Mouse (Mus musculus) heart, postnatal 0 days (tissue): Measurements from ENCODE around the gene Ccl22. TPM values are rescaled to one million over a fixed set of nuclear protein-coding genes. Genes with fewer than 3 reads are reported as not detected.

ENCODE experiments used
- ATAC-seq: fragments of 200-750 bp; cut with Nextera tagmentation; 2 replicates; pipeline ENCODE4 v1.8.0; 2017; ENCODE audit warnings: low read depth, moderate number of reproducible peaks, moderate library complexity; ENCODE audit not compliant: insufficient read depth
- DNase-seq: peaks from one replicate; pipeline ENCODE4 v3.0.0-alpha.2; 2016; ENCODE audit warnings: low spot score
- H3K27ac ChIP-seq: fragments of 300-500 bp; sonication (generic); 2 replicates; pipeline ENCODE4 v1.5.1; 2014; ENCODE audit warnings: low read depth, mild to moderate bottlenecking
- H3K27me3 ChIP-seq: fragments of 300-500 bp; sonication (generic); 2 replicates; pipeline ENCODE4 v1.6.1; 2014; ENCODE audit warnings: low read length, mixed read lengths; ENCODE audit not compliant: control insufficient read depth, insufficient read depth
- H3K36me3 ChIP-seq: fragments of 300-500 bp; sonication (generic); replicated peaks from 2 replicates; pipeline ENCODE4 v1.6.1; 2014; ENCODE audit warnings: low read length, mixed read lengths; ENCODE audit not compliant: control insufficient read depth, insufficient read depth
- H3K4me1 ChIP-seq: fragments of 300-500 bp; sonication (generic); 2 replicates; pipeline ENCODE4 v1.6.1; 2014; ENCODE audit warnings: antibody characterized with exemption; ENCODE audit not compliant: control insufficient read depth, insufficient read depth
- H3K4me2 ChIP-seq: fragments of 300-500 bp; sonication (generic); 2 replicates; pipeline ENCODE4 v1.6.1; 2014; ENCODE audit warnings: low read depth, mild to moderate bottlenecking, low read length, moderate library complexity
- H3K4me3 ChIP-seq: fragments of 300-500 bp; sonication (generic); 2 replicates; pipeline ENCODE4 v1.5.1; 2014; ENCODE audit warnings: low read depth, low read length
- H3K9ac ChIP-seq: fragments of 300-500 bp; sonication (generic); replicated peaks from 2 replicates; pipeline ENCODE4 v1.6.1; 2014; ENCODE audit warnings: low read depth, low read length, mixed read lengths
- H3K9me3 ChIP-seq: fragments of 300-500 bp; sonication (generic); replicated peaks from 2 replicates; pipeline ENCODE4 v1.6.1; 2016; ENCODE audit warnings: low read length; ENCODE audit not compliant: control insufficient read depth
- CTCF ChIP-seq: IDR thresholded peaks from 2 replicates; pipeline ENCODE4 v1.5.1; 2016; ENCODE audit warnings: antibody characterized with exemption, control low read depth, low read depth
- EP300 ChIP-seq: IDR thresholded peaks from 2 replicates; pipeline ENCODE4 v1.6.1; 2016; ENCODE audit warnings: antibody characterized with exemption, low read depth
- WGBS: fragments of 180-500 bp; shearing (Covaris S2); extraction: QIAGEN DNeasy Blood & Tissue Kit; methylation state at CpG from one replicate; pipeline ENCODE4 v1.1.7; 2014; 5-methylcytosine and 5-hydroxymethylcytosine counted together
- polyA plus RNA-seq: library from polyadenylated mRNA; unstranded; fragments of >200 nt; fragmentation: Nextera tagmentation; extraction: Ambion mirVana; gene quantifications from 2 replicates; pipeline ENCODE4 v1.2.1, GENCODE M21; 2015
- total RNA-seq: library from RNA; depleted of rRNA; stranded (reverse); fragments of >200 nt; gene quantifications from 2 replicates; pipeline ENCODE4 v1.2.3, GENCODE M21; 2014; ENCODE audit warnings: low replicate concordance

The Ccl22 gene
- total and polyA plus RNA-seq, 2 experiments from 2014 or later: not detected

DNA sequence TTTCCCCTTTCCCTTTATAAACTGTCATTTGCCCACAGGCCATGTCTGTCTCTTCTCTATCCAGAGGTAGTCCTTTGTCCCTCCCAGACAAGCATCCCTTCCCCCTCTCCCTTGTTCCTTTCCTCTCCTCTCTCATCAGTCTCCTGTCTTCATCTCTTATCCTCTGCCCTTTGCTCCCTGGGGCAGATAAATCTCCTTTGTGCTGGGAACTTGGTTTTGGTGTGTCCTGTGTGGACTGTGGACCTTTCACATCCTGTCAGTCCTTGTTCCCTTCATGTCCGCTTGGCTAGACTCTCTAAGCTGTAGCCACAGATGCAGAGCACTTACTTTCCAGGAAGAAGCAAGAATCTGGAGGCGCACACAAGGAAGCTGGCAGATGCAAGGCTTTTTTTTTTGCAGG lies 9.1 kb downstream of the Ccl22 start:
- Histone ChIP-seq H3K27ac (no peak overlapping the region), H3K9me3 (no peaks in the 10 kb centered on the region), H3K27me3 (no peaks in the 10 kb centered on the region), H3K9ac (no peak overlapping the region), H3K4me1 (no peaks in the 10 kb centered on the region), H3K4me2 (no peak overlapping the region), H3K36me3 (no peaks in the 10 kb centered on the region), H3K4me3 (no peak overlapping the region)
- ATAC-seq (no peak), DNase-seq (no peak)
- WGBS: 65% methylated on average over 2 of the region's 2 CpGs
- TF ChIP-seq CTCF (no peak), EP300 (no peak)

DNA sequence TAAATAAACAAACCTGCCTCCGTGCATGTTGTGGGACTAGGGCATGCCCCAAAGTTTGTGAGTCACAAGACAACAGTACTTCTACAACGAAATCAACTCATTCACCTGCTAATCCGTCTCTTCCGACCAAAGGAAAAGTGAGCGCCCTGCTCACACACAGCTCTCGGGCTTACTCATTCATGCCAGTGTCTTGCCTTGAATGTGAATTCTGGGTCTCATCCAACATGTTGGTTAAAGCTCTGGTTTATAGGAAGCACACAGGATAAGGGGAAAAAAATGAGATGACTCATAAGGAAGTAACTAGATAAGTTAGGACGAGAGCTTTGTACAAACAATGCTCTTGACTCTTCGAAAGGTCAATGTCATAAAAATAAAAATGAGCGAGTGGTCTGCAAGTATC lies 21.6 kb downstream of the Ccl22 start:
- Histone ChIP-seq H3K36me3 (no peaks in the 10 kb centered on the region), H3K27me3 (peaks cover 21% of the 10 kb centered on the region), H3K27ac (no peak overlapping the region), H3K9ac (no peak overlapping the region), H3K9me3 (no peaks in the 10 kb centered on the region), H3K4me1 (peaks cover 11% of the 10 kb centered on the region), H3K4me2 (no peak overlapping the region), H3K4me3 (no peak overlapping the region)
- DNase-seq: no peak
- no peak for ATAC-seq
- 44% methylated on average over 9 of the region's 9 CpGs for WGBS
- no peak for TF ChIP-seq EP300
- no peak for TF ChIP-seq CTCF

DNA sequence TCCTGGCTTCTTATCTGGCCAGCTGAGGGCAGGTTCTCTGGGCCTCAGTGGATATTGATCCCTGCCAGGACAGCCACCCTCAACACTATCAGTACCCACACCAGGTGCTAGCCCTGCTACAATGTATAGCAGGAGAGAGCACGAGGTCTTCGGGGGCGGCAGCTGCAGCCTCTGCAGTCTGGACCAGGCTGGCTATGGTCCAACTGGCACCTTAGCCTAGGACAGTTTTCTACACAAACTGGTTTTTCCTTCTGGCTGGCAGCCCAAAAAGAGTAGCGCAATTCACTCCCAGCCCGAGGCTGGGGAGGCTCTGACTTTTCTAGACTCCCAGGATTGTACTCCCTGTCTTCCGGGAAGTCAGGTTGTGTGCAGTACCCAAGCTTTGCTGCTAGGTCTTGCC lies 25.6 kb downstream of the Ccl22 start:
- H3K4me3 ChIP-seq: no peak overlapping the region
- no peak overlapping the region for H3K27ac ChIP-seq
- TF ChIP-seq EP300: no peak
- no peak for TF ChIP-seq CTCF
- peaks cover 16% of the 10 kb centered on the region for H3K4me1 ChIP-seq
- peaks cover 32% of the 10 kb centered on the region for H3K27me3 ChIP-seq
- H3K9me3 ChIP-seq: no peaks in the 10 kb centered on the region
- H3K4me2 ChIP-seq: no peak overlapping the region
- 23% methylated on average over 6 of the region's 6 CpGs for WGBS
- no peak for DNase-seq
- H3K9ac ChIP-seq: no peak overlapping the region
- no peak for ATAC-seq
- no peaks in the 10 kb centered on the region for H3K36me3 ChIP-seq

DNA sequence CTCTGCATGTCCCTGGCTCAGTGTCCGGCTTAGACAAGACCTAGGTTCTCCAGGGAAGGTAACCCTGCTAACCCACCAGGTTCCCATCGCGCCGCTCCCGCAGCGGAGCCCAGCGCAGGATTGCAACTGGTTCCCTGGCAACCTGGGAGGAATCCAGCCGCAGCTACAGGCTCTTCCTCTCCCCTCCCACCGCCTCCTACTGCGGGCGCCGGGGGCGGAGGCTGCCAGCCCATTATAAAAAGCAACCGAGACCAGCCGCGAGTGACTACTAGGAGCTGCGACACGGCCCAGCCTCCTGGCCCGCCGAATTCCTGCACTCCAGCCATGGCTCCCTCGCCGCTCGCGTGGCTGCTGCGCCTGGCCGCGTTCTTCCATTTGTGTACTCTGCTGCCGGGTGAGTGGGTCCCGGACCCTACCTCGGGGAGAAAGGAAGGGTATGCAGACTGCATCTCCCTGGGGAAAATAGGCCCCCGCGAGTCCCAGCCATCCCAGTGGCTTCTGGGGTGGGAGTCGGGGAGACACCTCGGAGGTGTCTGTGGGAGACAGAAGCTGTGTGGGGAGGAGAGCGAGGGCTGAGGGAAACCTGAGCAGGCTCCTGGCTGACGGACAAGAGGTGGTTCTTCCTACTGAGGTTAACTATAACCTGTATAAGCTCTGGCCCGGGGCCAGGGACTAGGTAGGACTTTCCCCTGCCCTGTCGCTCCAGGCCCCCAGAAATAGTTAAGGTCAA lies 26.7 kb downstream of the Ccl22 start, which contains the start of gene Cx3cl1:
Gene Cx3cl1, plus strand, starts transcription at position 69 of the 730 bp plus-strand sequence.
- TF ChIP-seq EP300 (no peak), CTCF (no peak)
- Histone ChIP-seq H3K9me3 (no peaks in the 10 kb centered on the region), H3K27me3 (peaks cover 32% of the 10 kb centered on the region), H3K9ac (peak within 1 kb of the TSS; percentile 45), H3K4me3 (peak within 1 kb of the TSS; percentile 55), H3K36me3 (no peaks in the 10 kb centered on the region), H3K4me2 (peak within 1 kb of the TSS; percentile 87), H3K4me1 (peaks cover 16% of the 10 kb centered on the region), H3K27ac (no peak within 1 kb of the TSS)
- ATAC-seq (peak; percentile 86), DNase-seq (peak; percentile 53)
- under 1% methylated on average over 36 of the region's 38 CpGs for WGBS

DNA sequence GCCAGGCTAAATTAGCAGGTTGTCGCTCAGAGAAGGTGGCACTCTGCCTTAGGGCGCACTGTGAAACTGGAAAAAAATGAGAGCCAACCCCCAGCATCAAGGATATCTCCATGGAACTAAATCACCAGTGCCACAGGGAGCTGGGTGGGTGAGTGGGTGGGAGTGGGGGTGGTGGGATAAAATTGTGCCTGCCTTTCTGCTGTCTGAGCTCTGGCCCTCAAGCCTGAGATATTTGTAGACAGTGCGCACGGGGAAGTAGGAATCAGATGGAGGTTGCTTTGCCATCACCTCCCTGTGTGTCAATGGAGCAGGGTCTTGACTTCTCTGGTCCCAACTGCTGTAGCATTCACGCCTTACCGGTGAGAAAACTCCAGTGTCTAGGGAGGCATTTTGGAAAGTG lies 27.7 kb downstream of the Ccl22 start:
- Histone ChIP-seq H3K27me3 (peaks cover 32% of the 10 kb centered on the region), H3K27ac (no peak overlapping the region), H3K4me1 (peaks cover 19% of the 10 kb centered on the region), H3K4me3 (no peak overlapping the region), H3K36me3 (no peaks in the 10 kb centered on the region), H3K9me3 (no peaks in the 10 kb centered on the region), H3K4me2 (peak overlapping the region; percentile 87; the same call in 1 of the 2 replicates), H3K9ac (no peak overlapping the region)
- ATAC-seq (no peak), DNase-seq (no peak)
- WGBS: 70% methylated on average over 6 of the region's 6 CpGs
- TF ChIP-seq EP300: no peak
- no peak for TF ChIP-seq CTCF
